Mouse (Mus musculus): ENCODE data around the gene Hist2h3c2. TPM values are rescaled to one million over a fixed set of nuclear protein-coding genes. Genes with fewer than 3 reads are reported as not detected.
A peak's percentile ranks its signal among the peaks of the same experiment; 100 is the strongest.

Gene Hist2h3c2
- polyA plus RNA-seq, 1 experiment from 2014 or later: 9.8 TPM

DNA sequence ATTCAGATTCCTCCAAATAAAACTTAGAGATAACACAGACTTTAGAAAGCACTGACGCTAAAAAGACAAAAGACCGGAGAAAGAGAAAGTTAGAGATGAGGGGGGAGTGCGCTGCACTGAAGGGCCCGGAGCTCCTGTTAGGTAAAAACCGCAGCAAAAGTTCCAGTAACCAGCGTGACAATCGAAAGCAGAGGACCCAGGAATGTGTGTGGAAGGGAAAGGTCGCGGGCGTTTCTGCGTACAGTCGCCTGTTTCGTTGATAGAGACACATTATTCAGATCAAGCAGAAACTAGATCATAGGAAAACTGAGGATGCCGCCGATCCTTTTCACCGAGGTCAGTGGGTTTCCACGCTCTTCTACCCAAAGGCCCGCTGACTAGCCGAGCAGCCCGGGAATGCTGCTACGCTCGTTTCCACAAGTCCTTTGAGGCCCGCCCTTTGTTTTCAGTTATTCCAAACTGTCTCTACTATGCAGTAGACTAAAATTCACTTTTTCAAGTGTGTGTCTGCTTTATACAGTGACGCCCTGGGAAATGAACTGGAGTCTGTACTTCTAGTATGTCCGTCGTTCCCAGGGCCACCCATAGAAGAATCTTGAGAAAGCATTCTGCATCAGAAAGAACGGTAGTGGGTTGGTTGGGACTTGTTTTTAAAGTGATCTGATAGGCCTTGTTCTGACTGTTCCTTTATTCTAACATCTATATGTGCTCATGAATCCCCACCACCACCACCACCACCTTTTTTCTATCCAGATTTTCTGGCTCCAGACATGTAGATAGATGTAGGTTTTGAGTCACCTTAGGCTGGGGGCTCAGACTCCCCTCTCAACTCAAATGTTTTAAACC lies 24.9 kb upstream of the Hist2h3c2 start:
- Histone ChIP-seq H3K4me2 (ENCODE audit: low read depth, low read length) (peak overlapping the region; percentile 58), H3K27ac (replicated peaks; ENCODE audit: low read depth, low read length) (peak overlapping the region; percentile 98), H3K36me3 (replicated peaks; ENCODE audit: control insufficient read depth, insufficient read depth, low read depth, low read length) (no peaks in the 10 kb centered on the region), H3K27me3 (ENCODE audit: control insufficient read depth, insufficient read depth, low read length) (no peaks in the 10 kb centered on the region), H3K9ac (replicated peaks; ENCODE audit: low read length) (peak overlapping the region; percentile 75), H3K4me3 (ENCODE audit: low read depth, low read length) (peak overlapping the region; percentile 55), H3K4me1 (ENCODE audit: control insufficient read depth, insufficient read depth, low read length) (no peaks in the 10 kb centered on the region; the same call in 1 of the 2 replicates), H3K9me3 (replicated peaks; ENCODE audit: control insufficient read depth, low read length) (no peaks in the 10 kb centered on the region)
- ATAC-seq (replicated peaks; ENCODE audit: insufficient number of reproducible peaks, low FRiP score, low TSS enrichment, low read depth) (no peak), DNase-seq (ENCODE audit: low spot score) (peak; percentile 65)
- 8% methylated on average over 27 of the region's 27 CpGs for WGBS

GRCm38 (mm10) chr3:96262979-96263550 lies 24.1 kb upstream of the Hist2h3c2 start, which contains the start of gene Hist2h4:
TSS of gene Hist2h4 (minus strand) at chr3:96263311.
- DNase-seq (ENCODE audit: low spot score) (peak; percentile 98), ATAC-seq (replicated peaks; ENCODE audit: insufficient number of reproducible peaks, low FRiP score, low TSS enrichment, low read depth) (peak; percentile 84)
- WGBS: 1% methylated on average over 40 of the region's 40 CpGs
- no peaks in the 10 kb centered on the region for H3K36me3 ChIP-seq (replicated peaks; ENCODE audit: control insufficient read depth, insufficient read depth, low read depth, low read length)
- H3K4me1 ChIP-seq (ENCODE audit: control insufficient read depth, insufficient read depth, low read length): no peaks in the 10 kb centered on the region; the same call in 1 of the 2 replicates
- peak within 1 kb of the TSS; percentile 80 for H3K9ac ChIP-seq (replicated peaks; ENCODE audit: low read length)
- H3K4me3 ChIP-seq (ENCODE audit: low read depth, low read length): peak within 1 kb of the TSS; percentile 55
- no peaks in the 10 kb centered on the region for H3K9me3 ChIP-seq (replicated peaks; ENCODE audit: control insufficient read depth, low read length)
- H3K27me3 ChIP-seq (ENCODE audit: control insufficient read depth, insufficient read depth, low read length): no peaks in the 10 kb centered on the region
- H3K27ac ChIP-seq (replicated peaks; ENCODE audit: low read depth, low read length): peak within 1 kb of the TSS; percentile 98
- peak within 1 kb of the TSS; percentile 89 for H3K4me2 ChIP-seq (ENCODE audit: low read depth, low read length)

DNA sequence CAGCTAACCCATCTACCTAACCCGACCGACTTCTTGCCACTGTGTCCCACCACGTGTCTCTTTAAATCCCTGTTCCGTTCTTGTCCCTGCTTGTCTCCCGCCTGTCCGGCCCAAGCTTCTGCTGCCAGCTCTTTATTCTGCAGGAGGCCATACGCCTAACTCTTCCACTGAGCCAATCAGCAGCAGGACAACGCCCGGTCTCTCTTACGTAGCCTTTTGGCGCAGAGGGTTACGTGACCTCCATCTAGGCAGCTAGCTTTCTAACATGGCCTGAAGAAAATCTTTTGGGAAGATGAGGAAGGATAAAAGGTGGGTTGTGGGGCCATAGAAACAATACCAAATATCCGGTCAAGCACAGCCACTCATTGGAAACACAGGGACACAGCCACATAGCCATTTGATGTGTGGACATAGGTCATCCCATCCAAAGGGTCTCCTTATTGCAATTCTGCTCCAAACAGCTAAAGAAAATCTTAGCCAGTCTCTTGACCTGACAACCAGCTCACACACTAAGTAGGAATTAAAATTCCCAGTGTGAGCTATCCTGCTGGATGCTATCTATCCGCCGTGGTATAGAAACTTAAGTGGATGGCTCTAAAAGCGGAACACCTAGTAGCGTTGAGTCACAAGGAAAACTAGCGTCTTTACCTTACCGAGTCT lies 23.4 kb upstream of the Hist2h3c2 start:
- Histone ChIP-seq H3K27me3 (ENCODE audit: control insufficient read depth, insufficient read depth, low read length) (no peaks in the 10 kb centered on the region), H3K36me3 (replicated peaks; ENCODE audit: control insufficient read depth, insufficient read depth, low read depth, low read length) (no peaks in the 10 kb centered on the region), H3K4me3 (ENCODE audit: low read depth, low read length) (peak overlapping the region; percentile 55), H3K9me3 (replicated peaks; ENCODE audit: control insufficient read depth, low read length) (no peaks in the 10 kb centered on the region), H3K9ac (replicated peaks; ENCODE audit: low read length) (peak overlapping the region; percentile 80), H3K4me1 (ENCODE audit: control insufficient read depth, insufficient read depth, low read length) (no peaks in the 10 kb centered on the region; the same call in 1 of the 2 replicates), H3K27ac (replicated peaks; ENCODE audit: low read depth, low read length) (peak overlapping the region; percentile 98), H3K4me2 (ENCODE audit: low read depth, low read length) (peak overlapping the region; percentile 89)
- DNase-seq (ENCODE audit: low spot score): peak; percentile 82
- peak; percentile 77 for ATAC-seq (replicated peaks; ENCODE audit: insufficient number of reproducible peaks, low FRiP score, low TSS enrichment, low read depth)
- under 1% methylated on average over 19 of the region's 19 CpGs for WGBS

- DNase-seq (ENCODE audit: low spot score) (no peak), ATAC-seq (replicated peaks; ENCODE audit: insufficient number of reproducible peaks, low FRiP score, low TSS enrichment, low read depth) (no peak)
- H3K9ac ChIP-seq (replicated peaks; ENCODE audit: low read length): peak overlapping the region; percentile 80
- 45% methylated on average over 3 of the region's 3 CpGs for WGBS
- H3K4me2 ChIP-seq (ENCODE audit: low read depth, low read length): peak overlapping the region; percentile 89
- H3K4me1 ChIP-seq (ENCODE audit: control insufficient read depth, insufficient read depth, low read length): no peaks in the 10 kb centered on the region; the same call in 1 of the 2 replicates
- peak overlapping the region; percentile 98 for H3K27ac ChIP-seq (replicated peaks; ENCODE audit: low read depth, low read length)
- no peaks in the 10 kb centered on the region for H3K9me3 ChIP-seq (replicated peaks; ENCODE audit: control insufficient read depth, low read length)
- H3K36me3 ChIP-seq (replicated peaks; ENCODE audit: control insufficient read depth, insufficient read depth, low read depth, low read length): no peaks in the 10 kb centered on the region
- H3K4me3 ChIP-seq (ENCODE audit: low read depth, low read length): no peak overlapping the region; the same call in 1 of the 2 replicates
- H3K27me3 ChIP-seq (ENCODE audit: control insufficient read depth, insufficient read depth, low read length): no peaks in the 10 kb centered on the region
These were observed 22.7 kb upstream of the Hist2h3c2 start for GRCm38 (mm10) chr3:96261623-96262022.

- H3K27ac ChIP-seq (replicated peaks; ENCODE audit: low read depth, low read length): no peak overlapping the region
- no peak for ATAC-seq (replicated peaks; ENCODE audit: insufficient number of reproducible peaks, low FRiP score, low TSS enrichment, low read depth)
- 84% methylated on average over 5 of the region's 5 CpGs for WGBS
These were observed 21.3 kb upstream of the Hist2h3c2 start for GRCm38 (mm10) chr3:96260220-96260619.

DNA sequence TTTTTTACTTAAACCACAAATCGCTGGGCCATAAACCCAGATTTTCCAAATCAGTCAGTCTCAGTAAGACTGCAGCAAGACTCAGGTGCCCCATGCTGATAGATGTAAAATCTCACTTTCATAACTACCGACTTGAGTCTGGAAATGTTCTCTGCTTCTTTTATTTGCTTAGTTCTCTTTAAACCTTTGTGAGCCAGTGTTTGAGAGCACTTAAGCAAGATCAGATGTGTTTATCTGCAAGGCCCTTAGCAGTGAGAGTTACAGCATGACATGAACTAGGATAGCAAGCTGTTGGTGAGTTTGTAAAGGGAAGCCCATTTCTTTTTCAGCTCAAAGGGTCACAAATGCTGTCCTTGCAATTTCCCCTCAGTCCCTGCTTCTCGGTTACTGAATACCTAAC lies 18.3 kb upstream of the Hist2h3c2 start:
- Histone ChIP-seq H3K9ac (replicated peaks; ENCODE audit: low read length) (no peak overlapping the region), H3K27me3 (ENCODE audit: control insufficient read depth, insufficient read depth, low read length) (no peaks in the 10 kb centered on the region), H3K4me1 (ENCODE audit: control insufficient read depth, insufficient read depth, low read length) (no peaks in the 10 kb centered on the region), H3K36me3 (replicated peaks; ENCODE audit: control insufficient read depth, insufficient read depth, low read depth, low read length) (no peaks in the 10 kb centered on the region), H3K4me3 (ENCODE audit: low read depth, low read length) (no peak overlapping the region), H3K9me3 (replicated peaks; ENCODE audit: control insufficient read depth, low read length) (no peaks in the 10 kb centered on the region), H3K4me2 (ENCODE audit: low read depth, low read length) (no peak overlapping the region), H3K27ac (replicated peaks; ENCODE audit: low read depth, low read length) (no peak overlapping the region)
- no peak for ATAC-seq (replicated peaks; ENCODE audit: insufficient number of reproducible peaks, low FRiP score, low TSS enrichment, low read depth)
- no peak for DNase-seq (ENCODE audit: low spot score)
- WGBS: 76% methylated on average over 3 of the region's 3 CpGs

More at GRCm38 (mm10) chr3:96260220-96260619, 21.3 kb upstream of the Hist2h3c2 start:
- H3K9ac ChIP-seq (replicated peaks; ENCODE audit: low read length): no peak overlapping the region
- H3K36me3 ChIP-seq (replicated peaks; ENCODE audit: control insufficient read depth, insufficient read depth, low read depth, low read length): no peaks in the 10 kb centered on the region
- H3K27me3 ChIP-seq (ENCODE audit: control insufficient read depth, insufficient read depth, low read length): no peaks in the 10 kb centered on the region
- H3K4me3 ChIP-seq (ENCODE audit: low read depth, low read length): no peak overlapping the region
- H3K4me1 ChIP-seq (ENCODE audit: control insufficient read depth, insufficient read depth, low read length): no peaks in the 10 kb centered on the region; the same call in 1 of the 2 replicates
- DNase-seq (ENCODE audit: low spot score): no peak
- no peak overlapping the region for H3K4me2 ChIP-seq (ENCODE audit: low read depth, low read length)
- no peaks in the 10 kb centered on the region for H3K9me3 ChIP-seq (replicated peaks; ENCODE audit: control insufficient read depth, low read length)

GRCm38 (mm10) chr3:96255926-96256593 lies 17.1 kb upstream of the Hist2h3c2 start:
- H3K4me2 ChIP-seq (ENCODE audit: low read depth, low read length): no peak overlapping the region
- H3K4me1 ChIP-seq (ENCODE audit: control insufficient read depth, insufficient read depth, low read length): no peaks in the 10 kb centered on the region
- no peaks in the 10 kb centered on the region for H3K9me3 ChIP-seq (replicated peaks; ENCODE audit: control insufficient read depth, low read length)
- WGBS: 83% methylated on average over 5 of the region's 5 CpGs
- no peak for DNase-seq (ENCODE audit: low spot score)
- H3K9ac ChIP-seq (replicated peaks; ENCODE audit: low read length): no peak overlapping the region
- H3K27ac ChIP-seq (replicated peaks; ENCODE audit: low read depth, low read length): no peak overlapping the region
- no peak for ATAC-seq (replicated peaks; ENCODE audit: insufficient number of reproducible peaks, low FRiP score, low TSS enrichment, low read depth)
- no peaks in the 10 kb centered on the region for H3K27me3 ChIP-seq (ENCODE audit: control insufficient read depth, insufficient read depth, low read length)
- no peaks in the 10 kb centered on the region for H3K36me3 ChIP-seq (replicated peaks; ENCODE audit: control insufficient read depth, insufficient read depth, low read depth, low read length)
- no peak overlapping the region for H3K4me3 ChIP-seq (ENCODE audit: low read depth, low read length)

Measured in embryonic facial prominence, embryonic 11.5 days (tissue).